Mouse (Mus musculus) C2C12 (cell line): ENCODE results near the gene Cep162.

ENCODE experiments used
- CEBPB ChIP-seq: IDR thresholded peaks from one replicate; pipeline ENCODE4 v1.6.1; 2011; ENCODE audit warnings: low read depth, mild to moderate bottlenecking, control low read depth, moderate library complexity
- CTCF ChIP-seq: IDR thresholded peaks from one replicate; pipeline ENCODE4 v1.5.1; 2011; ENCODE audit not compliant: control insufficient read depth, insufficient read depth, insufficient read length
- FOSL1 ChIP-seq: IDR thresholded peaks from one replicate; pipeline ENCODE4 v1.8.0; 2011; ENCODE audit warnings: mild to moderate bottlenecking, low read length; ENCODE audit not compliant: poor library complexity, insufficient read depth, severe bottlenecking
- MAX ChIP-seq: IDR thresholded peaks from one replicate; pipeline ENCODE4 v1.6.1; 2011; ENCODE audit warnings: mild to moderate bottlenecking, control low read depth
- MYOD1 ChIP-seq: IDR thresholded peaks from one replicate; pipeline ENCODE4 v1.6.1; 2011; ENCODE audit warnings: low read depth; ENCODE audit not compliant: control insufficient read depth, insufficient read length
- MYOG ChIP-seq: IDR thresholded peaks from one replicate; pipeline ENCODE4 v1.6.1; 2011; ENCODE audit not compliant: control insufficient read depth, insufficient read length; ENCODE audit errors: extremely low read depth
- USF1 ChIP-seq: IDR thresholded peaks from one replicate; pipeline ENCODE4 v1.6.1; 2011; ENCODE audit warnings: low read depth, mild to moderate bottlenecking, control low read depth, moderate library complexity

DNA sequence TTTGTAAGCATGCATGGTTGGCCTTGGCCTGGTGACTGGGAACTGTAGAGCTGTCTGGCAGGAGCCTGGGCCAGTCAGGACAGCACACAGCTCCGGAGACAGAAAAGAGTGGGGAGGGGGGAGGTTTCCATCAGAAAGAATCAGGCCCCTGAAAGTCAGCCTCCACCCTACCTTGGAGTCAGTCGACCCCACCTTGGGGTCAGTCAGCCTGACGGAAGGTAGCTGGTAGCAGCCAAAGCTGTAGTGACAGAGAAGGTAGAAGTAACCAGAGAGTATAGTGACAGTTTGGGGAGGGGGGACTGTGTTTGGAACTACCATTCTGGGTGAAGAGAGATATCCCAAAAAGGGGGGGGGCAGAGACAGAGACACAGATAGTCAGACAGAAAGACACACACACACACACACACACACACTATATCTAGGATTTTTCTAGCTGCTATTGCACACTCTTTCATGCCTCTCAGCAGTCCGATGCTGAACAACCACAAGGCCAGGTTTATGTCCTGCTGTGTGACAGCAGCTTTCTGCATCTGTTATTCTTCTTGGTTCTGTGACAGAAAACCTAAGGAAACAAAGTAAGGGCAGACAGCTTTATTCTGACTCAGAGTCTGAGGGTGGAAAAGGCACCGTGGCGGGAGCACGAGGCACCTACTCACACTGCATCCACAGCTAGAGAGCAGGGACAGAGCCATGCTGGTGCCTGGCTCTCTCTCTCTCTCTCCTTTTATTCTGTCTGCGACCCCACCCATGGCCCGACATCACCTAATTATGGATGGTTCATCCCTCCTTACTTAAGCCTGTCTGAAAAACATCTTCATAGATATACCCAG lies 88.1 kb downstream of the Cep162 start:
- TF ChIP-seq CTCF: no peak
- no peak for TF ChIP-seq MYOD1
- no peak for TF ChIP-seq MAX
- no peak for TF ChIP-seq USF1
- TF ChIP-seq CEBPB: no peak
- TF ChIP-seq FOSL1: no peak
- no peak for TF ChIP-seq MYOG
